Mouse (Mus musculus): ENCODE measurements around the gene Plekhg6.

Gene Plekhg6

DNA sequence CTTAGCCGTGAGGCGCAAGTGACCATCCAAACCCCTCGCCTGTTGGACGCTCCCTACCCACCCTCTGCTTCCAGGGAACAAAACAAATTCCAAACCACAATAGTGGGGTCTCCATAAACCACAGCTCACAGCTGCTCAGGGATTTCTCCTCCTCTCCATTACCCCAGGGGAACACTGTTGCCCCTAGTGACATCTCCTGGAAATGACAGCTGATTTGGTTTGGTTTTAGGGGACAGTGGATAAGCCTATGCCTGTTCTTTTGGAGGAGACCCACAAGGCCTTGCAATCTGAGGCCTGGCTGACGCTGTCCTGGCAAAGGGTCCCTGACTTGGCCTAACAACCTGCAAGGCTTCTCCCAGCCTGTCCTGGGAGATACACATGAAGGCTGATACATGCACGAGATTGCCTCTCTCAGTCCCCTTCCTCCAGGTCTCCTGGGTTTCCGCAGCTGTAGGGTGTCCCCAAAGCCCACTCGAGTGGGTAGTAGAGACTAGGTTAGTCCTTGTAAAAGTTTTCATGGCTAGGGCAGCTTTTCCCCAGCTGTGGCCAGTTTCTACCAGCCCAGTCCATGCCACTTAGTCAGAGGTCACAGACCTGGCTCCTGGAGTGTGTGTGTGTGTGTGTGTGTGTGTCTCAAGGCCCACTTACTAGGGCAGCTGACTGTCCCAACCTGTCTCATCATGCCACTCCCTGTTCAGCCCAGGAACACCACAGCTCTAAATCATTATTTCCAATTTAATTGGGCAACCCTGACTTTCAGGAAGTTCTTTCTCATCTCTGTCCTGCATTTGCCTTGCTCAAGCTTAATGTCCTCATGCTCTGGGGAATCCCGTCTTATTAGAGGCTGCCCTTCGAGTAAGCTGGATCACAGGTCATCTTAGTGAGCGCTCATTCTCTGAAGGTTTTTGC is 4.7 kb upstream of the Plekhg6 start:
- DNase-seq, result no peak

DNA sequence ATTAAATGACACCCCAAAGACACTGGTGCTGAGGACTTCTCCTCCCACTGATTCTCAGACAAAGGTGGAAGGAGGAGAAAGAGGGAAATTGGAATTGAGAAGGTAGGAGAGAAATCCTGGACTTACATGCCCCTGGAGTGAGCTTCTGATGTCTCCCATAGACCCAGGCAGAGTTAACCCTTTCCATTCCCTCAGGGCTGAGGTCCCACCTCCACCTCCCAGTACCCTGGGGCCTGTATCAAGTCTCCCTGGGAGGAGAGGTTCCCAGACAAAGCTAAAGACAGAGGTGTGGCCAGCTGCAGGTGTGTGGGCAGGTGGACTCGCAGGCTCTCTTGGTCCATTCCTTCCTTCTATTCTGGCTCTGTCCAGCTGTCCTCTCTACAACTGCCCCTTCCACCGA is 1.4 kb upstream of the Plekhg6 start:
- DNase-seq, result no peak

DNA sequence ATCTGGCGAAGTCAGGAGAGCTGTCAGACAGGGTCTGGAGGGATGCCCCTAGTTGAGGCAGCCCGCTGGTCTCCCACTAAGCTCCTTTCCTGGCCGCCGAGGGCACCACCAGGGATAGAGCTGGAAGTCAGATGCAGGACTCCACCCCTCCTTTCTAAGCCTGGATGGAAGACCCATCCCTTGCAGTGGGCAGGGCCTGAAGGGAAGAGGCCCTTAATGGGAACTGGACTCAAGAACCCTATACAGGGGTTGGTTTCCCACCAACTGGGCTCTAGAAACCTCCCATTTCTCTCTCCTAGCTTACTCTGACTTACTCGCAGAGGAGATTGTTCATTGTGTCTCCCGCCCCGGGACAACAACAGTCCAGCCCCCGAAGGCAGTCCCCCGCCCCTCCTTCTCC is 812 bp downstream of the Plekhg6 start:
- DNase-seq, result no peak

DNA sequence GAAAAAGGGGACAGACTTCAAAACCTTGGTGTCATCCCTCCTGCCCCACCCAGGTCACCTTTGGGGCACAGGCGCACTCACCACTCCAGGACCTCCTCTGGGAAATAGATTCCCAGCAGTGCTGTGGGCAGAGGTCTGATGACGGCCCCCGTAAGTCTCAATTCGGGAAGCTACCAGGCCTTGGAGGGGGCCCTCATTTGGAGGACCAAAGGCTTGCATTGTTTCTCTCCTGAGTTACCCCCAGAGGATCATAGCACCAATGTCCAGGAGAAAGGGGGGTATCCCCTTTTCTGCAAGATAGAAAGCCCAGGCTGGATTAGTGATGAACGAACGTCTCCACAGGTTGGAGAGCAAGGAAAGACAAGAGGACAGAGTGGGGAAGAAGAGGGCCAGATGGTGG is 2.0 kb downstream of the Plekhg6 start:
- no peak for DNase-seq

DNA sequence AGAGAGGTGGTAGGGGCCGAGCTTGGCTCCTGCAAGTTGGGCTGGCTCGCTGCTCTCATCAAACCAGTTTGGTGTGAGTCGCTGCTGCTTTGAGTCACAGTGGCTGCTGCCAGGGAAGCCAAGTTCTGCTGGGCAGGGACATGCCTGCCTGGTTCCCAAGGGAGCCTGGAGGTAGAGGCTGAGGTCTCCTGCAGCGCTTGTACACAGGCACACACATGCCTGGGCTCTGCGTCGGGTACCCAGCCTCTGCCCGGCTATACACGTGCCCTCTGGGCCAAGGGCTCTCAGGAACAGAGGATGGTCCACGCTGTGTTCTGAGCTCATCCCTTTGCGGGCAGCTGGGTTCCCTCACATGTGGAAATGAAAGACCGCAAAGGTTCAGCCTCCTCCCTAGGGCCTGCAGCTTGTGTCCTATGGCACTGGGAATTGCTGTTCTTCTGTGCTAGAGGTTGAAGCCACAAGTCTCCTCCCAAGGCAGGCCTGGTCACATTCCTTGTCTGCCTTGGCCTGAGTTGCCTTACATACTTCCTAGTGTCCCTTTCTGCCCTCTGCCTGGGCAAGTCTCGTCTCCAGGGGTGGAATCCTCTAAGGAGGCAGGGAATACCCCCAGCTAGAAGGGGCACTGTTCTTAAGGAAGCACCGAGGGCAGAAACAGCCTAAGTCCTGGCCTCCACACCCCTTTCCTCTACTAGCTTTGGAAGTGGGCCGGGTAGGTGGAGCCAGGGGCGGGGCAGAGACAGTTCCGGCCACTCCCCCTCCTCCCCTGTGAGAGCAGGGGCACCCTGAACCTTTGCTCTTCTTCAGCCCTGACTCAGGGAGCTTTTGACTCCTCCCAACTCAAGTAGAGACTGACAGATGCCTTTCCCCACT is 2.8 kb downstream of the Plekhg6 start:
- DNase-seq, result no peak

DNA sequence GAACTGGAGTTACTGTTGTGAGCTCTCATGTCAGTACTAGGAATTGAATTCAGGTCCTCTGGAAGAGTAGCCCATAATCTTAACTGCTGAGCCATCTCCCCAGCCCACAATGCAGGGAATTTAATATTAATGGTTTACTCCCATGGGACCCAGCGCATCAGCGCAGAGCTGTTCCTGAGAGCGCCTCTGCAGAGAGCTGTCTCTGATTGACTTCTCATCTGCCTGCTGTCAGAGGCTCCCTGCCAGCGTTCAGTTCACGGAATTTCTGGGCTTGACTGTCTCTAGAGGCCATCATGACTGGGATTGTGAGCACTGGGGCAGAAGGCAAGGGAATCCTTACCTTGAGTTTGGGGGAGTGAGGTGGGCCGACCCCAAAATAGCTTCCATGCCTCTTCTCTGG is 3.6 kb downstream of the Plekhg6 start:
- DNase-seq, result no peak

DNA sequence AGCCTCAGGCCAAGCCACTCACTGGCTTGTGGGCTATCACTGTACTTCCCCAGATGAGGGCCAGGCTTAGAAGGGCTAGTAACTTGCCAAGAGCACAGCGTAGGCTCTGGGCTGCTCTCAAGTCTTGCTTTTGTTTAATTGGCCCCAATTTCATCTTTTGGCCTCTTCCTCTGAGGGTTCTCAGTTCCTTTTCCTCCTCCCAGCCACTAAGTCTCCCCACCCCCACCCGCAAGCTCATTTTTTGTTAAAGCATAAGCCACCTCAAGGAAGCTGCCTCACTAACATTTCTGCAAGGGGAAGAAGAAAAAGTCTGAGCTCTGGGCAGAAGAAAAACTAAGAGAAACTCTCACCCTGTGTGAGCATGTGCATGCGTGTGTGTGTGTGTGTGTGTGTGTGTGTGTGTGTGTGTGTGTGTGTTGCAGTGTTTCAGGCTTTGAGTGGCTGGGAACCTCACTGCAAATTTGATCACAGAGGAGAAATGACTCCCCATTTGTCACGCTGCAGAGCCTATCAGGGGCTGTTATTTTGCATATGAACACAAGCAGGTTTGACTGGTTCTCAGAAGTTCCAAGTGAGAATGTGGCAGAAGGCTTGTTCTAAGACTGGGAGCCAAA is 12.7 kb downstream of the Plekhg6 start:
- DNase-seq, result no peak

DNA sequence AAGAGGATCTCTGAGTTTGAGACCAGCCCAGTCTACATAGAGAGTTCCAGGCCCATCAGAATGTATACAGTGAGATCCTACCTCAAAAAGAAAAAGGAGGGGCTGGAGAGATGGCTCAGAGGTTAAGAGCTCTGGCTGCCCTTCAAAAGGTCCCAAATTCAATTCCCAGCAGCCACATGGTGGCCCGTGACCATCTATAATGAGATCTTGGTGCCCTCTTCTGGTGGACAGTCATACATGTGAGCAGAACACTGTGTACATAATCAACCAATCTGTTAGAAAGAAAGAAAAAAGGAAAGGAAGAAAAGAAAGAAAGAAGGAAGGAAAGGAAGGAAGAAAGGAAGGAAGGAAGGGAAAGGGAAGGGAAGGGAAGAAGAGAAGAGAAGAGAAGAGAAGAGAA is 14.5 kb downstream of the Plekhg6 start:
- DNase-seq, result no peak

DNA sequence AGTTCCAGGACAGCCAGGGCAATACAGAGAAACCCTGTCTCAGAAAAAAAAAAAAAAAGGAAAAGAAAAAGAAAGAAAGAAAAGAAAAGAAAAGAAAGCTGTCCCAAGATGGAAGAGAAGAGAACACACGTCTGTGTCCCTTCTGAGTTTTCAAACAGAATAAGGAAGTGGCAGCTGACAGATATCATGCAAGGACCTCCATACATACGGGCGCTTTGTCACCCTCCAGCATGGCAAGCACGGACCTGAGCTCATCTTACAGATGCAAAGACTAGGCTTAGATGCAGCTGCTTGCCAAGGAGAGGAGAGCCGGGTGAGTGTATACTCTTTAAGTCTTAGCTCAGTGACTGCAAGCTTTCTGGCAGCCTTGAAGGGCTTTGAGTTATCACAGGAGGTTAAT is 15.1 kb downstream of the Plekhg6 start:
- no peak for DNase-seq

DNA sequence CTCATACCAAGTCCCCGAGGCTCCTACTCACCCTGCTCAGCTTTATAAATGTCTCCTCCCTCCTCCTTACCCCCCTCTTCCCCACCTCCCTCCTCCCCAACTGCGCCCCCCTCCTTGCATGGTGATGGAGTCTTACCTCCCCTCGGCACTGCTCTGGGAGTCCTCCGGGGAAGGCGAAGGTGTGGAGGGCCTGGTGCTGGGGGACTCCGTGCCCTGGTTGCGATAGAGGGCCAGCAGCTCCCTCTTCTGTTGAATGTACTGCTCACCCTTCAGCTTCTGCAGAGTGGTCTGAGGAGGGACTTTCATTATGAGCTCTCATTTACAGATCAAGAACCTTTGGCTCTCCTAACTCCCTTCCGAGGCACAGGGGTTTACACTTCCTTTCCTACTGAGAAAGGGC is 16.1 kb downstream of the Plekhg6 start:
- no peak for DNase-seq

DNA sequence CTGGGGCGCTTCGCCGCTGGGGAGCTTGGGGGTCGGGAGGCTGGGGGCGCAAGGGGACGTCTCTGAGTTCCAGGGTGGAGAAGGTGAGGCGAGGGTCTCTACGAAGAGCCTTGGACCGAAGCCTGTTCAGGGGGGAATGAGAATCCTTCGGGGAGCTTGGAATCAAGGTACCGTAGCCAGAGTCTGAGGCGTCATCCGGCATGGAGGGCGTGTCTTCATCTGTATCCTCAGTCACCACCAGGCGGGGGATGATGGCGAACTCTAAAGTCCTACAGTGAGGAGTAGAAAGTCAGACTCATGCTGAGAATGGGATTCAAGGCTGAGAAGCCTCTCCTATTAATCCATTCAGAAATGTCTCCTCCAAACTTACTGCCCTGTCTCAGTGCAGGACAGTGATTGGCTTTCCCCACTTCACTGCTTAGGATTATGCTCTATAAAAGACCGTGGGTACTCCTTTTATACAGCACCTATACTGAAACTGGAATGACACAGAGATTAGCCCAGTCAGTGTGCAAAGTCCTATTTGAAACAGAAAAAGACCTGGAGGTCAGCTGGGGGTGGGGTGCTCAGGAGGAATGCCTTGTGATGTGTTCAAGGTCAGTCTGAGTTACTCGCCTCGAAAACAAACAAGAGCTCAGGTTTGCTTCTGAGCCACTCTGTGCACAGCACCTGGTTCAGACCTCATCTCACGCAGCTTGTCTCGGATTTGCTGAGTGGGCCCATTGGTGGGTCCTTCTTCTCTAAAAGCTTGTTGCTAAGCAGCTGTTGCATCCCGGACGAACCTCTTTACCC is 16.9 kb downstream of the Plekhg6 start:
- no peak for DNase-seq

DNA sequence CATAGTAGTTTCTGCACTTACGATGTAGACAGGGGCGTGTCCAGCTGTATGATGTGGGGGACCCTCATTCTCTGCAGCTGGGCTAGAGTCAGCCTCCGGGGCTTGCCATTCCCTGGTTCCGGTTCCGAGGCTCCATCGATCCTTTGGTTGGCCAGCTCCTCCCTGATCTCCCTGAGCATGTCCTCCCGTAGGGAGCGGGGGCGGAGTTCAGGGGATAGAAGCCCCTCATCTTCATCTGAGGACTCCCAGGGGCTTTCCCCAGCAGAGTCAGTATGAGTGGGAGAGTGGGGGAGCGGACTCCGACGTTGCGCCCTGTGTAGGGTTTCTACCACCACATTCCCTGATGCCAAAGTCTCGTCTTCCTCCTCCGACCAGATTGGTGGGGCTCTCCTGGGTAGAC is 17.6 kb downstream of the Plekhg6 start:
- DNase-seq, result no peak

DNA sequence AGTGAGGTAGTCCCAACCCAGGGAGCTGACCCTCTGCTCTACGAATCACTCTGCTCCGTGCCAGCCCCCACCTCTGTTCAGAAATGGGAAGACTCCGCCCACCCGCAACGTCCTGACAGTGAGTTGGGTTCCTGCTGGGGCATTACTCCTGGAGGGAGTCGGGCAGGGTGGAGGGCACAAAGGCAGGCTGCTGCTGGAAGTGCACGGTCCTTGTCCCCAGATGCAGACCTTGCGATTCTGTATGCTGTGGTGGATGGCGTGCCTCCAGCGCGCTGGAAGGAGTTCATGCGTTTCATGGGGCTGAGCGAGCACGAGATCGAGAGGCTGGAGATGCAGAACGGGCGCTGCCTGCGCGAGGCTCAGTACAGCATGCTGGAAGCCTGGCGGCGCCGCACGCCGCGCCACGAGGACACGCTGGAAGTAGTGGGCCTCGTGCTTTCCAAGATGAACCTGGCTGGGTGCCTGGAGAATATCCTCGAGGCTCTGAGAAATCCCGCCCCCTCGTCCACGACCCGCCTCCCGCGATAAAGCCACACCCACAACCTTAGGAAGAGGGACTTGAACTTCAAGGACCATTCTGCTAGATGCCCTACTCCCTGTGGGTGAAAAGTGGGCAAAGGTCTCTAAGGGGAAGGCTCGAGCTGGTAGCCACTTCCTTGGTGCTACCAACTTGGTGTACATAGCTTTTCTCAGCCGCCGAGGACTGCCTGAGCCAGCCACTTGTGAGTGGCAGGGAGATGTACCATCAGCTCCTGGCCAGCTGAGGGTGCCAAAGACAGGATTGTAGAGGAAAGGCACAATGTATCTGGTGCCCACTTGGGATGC is 18.9 kb downstream of the Plekhg6 start:
- DNase-seq, result no peak

DNA sequence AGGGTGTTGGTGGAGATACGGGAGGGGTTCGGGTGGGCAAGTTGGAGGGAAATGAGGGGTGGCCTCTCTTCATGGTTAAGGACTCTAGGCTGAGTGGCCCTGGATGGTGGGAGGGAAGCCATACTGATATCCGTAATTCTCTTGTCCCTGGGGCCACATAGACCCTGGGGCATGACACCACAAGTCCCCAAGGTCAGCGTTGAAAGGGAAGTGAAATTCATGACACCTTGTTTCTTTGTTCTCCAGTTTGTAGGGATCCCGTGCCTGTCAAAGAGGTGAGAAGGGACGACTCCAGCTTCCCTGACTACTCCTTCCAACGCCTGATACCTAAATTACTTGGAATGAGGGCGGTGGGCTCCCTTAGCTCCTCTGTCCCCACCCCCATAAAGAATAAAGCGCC is 19.7 kb downstream of the Plekhg6 start:
- no peak for DNase-seq

DNA sequence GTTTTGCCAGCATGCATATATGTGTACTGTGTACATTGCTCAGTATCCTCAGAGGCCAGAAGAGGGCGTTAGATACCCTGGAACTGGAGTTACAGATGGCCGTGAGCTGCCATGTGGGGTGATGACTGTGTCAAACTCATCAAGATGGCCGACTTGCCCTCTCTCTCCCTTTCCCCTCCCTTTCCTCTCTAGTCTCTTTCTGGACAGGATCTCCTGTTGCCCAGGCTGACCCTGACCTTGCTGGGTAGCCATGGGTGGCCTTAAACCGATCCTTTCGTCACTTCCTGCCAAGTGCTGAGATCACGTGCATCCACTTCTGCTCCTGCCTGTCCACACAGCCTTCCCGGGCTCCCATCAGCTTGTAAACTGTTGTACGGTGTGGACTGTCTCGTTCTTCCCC is 20.6 kb downstream of the Plekhg6 start:
- DNase-seq, result no peak

DNA sequence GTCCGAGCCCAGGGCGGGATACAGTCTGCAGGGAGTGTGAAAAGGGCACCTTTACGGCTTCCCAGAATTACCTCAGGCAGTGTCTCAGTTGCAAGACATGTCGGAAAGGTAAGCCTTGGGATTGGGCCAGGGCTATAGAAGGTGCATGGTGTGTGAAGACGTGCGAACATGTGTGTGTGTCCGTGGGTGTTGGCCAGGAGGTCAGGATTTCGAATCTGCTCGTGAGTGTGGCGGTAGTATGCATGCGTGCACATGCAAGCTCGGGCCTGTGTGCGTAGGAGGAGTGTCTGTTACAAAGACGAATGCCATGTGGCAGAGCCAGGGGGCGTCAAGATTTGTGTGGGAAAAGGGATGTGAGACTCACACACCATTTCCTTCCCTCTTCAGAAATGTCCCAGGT is 23.3 kb downstream of the Plekhg6 start:
- DNase-seq, result no peak

DNA sequence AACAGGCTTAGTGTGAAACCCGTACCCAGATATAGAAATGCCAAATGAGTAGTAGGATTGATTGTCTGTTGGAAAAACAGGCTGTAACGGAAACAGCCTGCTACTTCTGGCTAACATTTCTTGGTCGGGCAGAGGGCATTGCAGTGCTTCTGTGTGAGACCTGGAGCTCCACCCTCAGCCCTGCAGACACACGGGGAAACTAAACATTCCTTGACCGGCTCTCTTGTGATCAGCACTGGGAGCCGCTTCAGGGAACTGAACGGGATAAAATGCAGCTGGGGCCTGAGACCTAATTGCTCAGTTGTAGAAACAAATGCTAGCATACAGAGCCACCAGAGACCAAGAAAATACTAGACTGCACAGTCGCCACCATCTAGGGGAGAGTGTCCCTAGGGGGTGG is 24.3 kb downstream of the Plekhg6 start:
- no peak for DNase-seq

DNA sequence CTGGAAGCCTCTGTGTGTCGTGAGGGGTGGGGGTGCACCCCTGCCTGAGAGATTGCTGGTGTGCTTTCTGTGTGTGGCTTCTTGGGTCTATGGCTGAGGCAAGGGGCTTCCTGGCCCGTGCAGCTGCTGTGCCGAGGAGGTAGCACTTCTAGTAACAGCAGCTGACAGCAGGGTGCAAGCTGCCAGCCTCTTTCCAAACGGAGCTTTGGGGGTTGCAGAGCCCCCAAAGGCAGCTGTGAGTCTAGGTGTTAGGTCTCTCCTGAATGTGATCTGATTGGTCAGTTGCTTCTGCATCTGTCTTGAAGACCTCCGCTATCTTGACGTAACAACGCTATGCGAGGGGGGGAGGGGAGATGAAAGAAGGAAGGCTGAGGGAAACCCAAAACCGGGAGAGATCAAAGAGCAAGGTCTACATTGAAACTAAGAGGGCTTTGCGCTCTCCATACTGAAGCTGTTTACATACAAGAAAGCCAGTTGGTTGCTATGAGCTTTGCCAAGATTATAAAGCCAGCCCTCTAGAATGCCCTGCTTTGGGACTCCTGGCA is 25.3 kb downstream of the Plekhg6 start:
- DNase-seq, result no peak

DNA sequence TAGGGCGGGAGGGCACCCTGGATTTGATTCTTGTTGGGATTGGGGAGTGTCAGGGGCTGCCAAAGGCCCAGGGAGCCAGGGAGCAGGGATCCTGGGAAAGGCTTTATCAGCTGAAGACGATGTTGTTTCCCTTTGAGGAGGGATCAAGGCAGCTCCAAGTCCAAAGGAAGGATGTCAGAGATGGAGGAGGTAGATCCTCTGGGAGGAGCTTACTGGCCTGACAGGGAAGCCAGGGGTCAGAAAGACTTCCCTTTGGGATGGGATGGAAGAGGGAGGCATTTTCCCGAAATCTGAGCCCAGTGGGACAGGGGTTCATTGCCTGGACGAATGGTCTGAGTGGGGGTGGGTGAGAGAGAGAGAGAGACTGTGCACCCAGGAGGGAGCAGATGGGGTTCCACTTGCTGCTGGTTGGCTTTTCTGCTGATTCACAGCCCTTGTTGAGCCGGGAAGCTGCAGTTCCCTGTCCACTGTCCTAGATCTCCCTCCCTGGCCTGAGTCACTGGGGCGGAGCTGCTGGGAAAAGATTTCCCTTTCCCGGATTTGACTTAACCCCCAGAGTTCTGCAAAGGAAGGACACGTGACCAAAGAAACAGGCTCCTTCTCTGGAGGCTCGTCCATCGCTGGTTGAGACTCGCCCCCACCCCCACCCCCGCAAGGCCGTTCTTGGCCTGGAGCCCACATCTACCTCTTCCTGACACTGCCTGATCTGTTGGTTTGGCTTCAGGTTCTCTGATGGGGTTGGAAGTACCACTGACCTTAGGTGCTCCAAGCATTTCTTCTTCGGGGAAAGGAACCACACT is 26.0 kb downstream of the Plekhg6 start:
- no peak for DNase-seq

DNA sequence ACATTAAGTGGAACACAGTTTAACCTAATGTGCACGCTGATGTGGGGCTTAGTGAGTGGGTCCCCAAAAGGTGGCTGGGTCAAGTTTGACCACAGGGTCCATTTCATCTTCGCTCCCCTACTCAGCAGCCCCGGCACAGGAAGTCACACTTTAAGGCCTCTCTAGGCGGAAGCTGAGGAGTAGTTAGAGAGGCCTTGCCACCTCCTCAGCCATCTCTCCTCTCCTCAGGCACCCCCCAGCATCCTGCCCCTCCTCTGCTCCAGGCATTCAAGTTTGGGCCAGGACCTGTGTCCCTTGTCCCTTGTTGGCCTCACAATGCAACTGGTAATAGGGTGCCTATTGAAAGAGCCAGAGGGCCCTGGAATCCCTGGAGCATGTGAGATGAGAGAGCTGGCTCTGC is 26.9 kb downstream of the Plekhg6 start:
- DNase-seq, result no peak

DNA sequence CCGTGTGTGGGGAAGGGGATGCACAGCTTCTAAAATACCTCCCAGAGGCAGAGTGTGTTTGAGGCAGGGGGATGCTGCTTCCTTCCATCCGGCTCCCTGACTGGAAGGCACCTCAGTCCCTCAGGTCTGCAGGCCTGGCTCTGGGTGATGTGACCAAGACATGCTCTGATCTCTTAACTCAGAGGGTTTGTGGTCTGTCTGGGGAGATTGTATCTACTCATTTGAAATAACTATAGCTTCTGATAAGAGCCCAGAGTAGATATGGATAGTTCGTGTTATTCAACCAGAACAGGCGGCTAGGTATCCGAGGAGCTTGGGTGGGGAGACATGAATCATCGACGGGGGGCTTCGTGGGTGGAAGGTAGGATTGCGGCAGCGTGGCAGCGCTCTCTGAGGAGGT is 27.4 kb downstream of the Plekhg6 start:
- DNase-seq, result no peak
